Mouse (Mus musculus): ENCODE measurements around the gene Ang6.
"Not testable (repeated sequence)": the region's sequence is repeated elsewhere in the genome, so short reads cannot be mapped to it uniquely, and the experiment has no call there.

The Ang6 gene

DNA sequence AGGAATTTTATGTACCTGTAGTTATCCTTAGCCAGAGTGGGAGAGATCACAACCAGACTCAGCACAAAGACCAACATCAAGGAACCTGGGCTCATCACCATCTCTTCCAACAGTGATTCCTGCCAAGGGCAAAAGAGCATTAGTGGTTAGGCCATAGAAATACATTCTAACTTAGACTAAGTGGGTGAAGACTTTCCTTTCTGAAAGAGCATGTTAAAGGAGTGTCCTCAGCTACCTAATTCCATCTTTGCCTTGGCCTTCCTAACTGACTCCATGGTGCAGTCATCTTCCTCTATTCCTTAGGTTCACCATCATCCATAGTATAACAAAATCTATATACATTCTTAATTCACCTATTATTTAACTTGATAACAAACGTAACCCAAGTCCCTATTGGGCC is at the start of gene Ang6:
Ang6 (minus strand) TSS at position 101 of the 400 bp plus-strand sequence.
- no peak for DNase-seq (ENCODE audit: low spot score)

DNA sequence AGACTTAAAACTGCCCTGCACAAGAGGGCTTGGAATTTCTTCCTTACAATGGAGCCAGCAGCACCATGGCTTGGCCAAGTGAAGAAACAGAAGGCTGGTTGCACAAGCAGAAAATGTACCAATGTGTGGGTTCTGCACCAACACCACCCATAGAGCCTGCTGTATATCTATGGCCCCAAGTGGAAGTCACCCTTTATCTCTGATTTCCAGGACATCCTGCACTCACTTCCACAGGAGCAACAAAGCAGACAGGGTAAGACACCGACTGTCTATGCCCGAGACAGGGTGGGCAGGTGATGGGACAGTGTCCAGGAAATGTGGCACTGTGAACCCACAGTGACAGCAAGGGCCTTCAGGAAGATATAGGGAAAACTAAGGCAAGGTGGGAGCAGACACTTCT is 44.5 kb upstream of the Ang6 start:
- not testable (repeated sequence) for DNase-seq (ENCODE audit: low spot score)

DNA sequence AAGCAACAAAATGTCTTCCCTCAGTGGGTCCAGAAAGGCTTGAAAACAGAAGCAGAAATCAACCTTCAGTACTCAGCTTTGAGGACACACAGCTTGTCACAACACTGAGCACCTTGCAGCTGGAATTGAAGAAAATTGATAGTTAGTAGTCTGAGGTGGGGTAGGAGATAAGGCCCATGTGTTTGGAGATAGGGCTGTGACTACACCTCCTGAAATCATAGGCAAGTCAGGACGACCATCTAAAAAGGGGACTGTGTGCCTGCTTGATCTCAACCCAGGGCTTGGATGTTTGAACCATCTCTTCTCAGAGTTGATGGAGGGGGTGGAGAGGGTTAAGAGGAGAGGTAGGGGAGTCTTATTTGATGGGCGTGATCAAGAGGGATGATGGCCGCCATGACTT is 29.8 kb upstream of the Ang6 start:
- not testable (repeated sequence) for DNase-seq (ENCODE audit: low spot score)

DNA sequence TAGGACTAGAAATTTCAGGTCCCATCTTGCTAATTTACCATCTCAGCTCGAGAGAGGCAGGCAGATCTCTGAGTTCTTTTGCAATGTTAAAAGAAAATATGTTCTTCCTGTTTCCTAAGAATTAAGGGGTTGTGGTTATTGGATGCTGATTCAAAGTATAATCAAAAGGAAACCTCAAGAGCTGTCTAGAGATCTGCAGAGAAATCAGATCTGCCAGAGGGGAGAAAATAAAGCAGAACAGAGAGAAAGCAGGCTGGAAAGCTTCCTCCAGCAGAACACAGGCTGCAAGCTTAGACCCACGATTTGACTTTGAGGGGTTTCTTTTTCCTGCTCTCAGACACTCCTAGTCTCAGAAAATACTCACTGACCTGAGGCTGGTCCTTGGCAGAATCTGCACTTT is 7.6 kb upstream of the Ang6 start:
- not testable (repeated sequence) for DNase-seq (ENCODE audit: low spot score)

DNA sequence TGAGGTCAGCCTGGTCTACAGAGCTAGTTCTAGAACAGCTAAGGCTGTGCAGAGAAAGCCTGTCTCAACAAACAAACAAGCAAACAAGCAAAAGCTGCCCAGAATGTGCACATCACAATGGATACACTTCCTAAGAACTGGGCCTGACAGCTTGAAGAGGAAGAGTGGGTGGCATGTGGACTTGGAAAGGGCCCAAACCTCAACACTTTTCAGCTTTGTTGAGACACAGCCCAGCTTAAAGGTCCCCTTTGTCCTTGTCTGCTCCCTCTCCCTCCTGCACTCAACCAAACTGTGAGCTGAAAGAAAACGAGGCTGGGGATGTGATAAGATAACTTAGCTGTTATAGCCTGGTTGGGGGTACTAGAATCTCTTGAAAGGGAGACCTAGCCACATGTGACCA is 6.0 kb upstream of the Ang6 start:
- DNase-seq (ENCODE audit: low spot score), result not testable (repeated sequence)

DNA sequence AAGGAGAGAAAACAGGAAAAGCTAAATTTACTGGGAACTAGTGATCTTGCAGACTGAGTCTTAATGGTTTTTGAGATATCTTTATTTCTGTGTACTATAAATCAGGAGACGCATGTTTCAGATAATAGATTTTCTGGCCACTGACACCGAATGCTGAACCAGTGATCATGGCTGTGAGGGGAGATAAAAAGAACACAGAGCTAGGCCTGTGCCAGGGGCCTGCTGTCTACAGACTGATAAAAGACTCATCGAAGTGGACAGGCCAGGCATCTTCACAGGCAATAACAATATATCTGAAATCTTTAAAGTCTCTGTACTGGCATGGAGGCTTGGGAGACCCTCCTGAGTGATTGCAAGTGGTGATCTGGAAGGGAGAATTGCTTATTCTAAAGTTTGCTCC is 469 bp downstream of the Ang6 start:
- DNase-seq (ENCODE audit: low spot score), result no peak

DNA sequence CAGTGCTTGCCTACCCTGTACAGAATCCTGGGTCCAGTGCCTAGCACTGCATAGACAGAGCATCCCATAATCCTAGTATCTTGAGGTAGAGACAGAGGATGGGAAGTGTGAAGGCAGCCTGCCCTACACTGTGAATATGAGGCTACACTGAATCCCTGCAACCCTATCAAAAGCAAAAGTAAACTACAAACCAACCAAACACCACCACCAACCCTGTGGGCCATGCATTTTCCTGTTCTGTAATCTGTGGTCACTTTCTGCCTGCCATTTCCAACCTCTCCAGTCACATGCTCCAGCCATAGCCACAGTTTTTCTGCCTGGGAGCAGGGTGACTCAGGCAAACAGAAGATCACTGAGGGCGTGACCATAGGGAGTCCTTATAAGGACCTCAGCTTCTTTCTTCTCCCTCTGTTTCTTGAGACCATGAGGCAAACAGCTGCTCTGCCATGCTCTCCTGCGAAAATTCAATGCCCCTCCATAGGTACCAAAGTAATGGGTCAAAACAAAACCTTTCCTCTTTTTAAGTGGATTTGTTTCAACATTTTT is 3.5 kb downstream of the Ang6 start:
- peak; percentile 2 for DNase-seq (ENCODE audit: low spot score)

DNA sequence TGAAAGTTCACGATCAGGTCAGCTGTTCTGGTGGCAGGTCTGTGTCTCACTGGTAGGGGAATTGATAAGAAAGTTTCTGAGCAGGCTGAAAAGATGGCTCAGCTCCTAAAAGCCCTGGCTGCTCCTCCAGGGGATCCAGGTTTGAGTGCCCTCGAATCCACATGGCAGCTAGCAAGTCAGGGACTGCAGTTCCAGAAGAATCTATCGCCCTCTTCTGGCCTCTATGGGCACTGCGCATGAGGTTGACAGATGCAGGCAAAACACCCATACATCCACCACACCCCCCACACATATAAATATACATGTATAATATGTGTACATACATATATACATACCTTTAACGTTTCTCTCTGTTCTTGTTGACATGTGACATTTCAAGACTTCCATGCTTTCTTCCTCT is 14.7 kb downstream of the Ang6 start:
- peak; percentile 52 for DNase-seq (ENCODE audit: low spot score)

DNA sequence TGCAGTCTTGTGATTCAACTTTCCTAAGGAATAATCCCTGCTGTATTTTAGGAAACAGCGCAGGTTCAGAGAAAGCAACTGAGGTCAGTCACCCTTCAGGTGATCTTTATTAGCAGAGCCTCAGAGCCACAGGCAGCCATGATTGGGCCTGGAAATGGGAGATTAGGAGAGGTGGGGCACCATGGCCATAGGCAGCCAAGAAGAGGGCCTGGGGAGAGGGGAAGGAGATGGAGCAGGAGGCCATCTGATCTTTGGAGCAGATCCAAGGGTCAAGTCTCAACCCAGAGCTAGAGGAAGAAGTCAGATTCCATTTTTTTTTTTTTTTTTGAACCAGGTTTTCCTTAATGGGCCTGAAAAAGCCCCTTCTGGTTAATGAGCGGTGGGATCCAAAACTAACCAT is 15.9 kb downstream of the Ang6 start:
- DNase-seq (ENCODE audit: low spot score), result no peak

DNA sequence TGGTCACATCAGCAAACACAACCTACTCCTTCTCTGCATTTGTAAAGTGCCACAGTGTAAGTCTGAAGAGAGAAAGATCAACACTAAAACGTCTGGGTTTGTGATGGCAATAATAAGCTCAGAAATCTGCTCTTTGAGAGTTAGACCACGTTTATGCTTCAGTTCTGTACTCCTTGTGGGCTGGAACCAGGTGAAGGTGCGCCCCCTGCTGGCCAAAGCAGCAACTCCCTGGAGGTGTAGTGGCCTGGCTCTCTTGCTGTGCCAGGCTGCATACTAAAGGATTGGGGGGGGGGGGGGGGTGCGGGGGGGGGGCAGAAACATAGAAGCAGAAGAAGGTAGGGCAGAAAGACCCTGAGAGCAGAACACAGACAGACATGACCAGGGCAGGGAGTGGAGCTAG is 18.2 kb downstream of the Ang6 start:
- DNase-seq (ENCODE audit: low spot score), result peak; percentile 39

DNA sequence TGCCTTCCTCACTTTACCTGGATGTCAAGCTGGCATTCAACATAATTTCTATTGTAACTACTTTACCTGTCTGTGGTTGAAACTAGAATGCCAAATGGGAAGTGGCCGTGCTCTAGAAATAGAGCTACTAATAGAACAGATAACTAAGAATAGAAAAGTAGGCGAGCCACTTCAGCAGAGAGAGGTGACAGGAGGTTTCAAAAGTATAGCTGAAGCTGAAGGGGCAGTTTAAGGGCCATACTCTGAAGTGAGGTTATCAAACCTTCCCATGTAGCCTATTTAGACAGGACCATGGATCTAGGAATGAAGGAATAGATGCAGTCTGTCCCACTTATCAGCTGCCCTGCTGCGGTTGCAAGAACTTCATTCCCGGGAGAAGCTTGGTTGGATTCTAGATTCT is 18.6 kb downstream of the Ang6 start:
- DNase-seq (ENCODE audit: low spot score), result no peak

DNA sequence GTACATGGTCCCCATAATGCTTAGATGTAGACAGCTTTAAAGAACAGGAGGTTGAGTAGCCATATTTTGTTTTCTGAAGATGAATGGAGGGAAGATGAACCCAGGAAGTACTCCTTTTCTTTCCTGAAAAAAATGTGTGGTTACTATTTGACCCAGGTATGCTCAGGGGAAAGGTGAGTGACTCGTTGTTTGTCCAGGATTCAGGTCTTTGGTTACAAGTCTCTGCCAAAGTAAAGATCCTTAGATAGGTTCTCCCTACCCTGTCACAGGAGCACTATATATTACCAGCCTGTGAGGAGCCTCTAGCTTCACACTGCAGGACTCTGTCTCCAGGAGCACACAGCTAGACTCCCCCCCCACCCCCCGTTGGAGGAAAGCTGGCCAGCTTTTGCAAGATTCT is 45.3 kb downstream of the Ang6 start, which contains the start of gene Ang5:
Ang5 (plus strand) TSS at position 301 of the 400 bp plus-strand sequence.
- DNase-seq (ENCODE audit: low spot score), result not testable (repeated sequence)

DNA sequence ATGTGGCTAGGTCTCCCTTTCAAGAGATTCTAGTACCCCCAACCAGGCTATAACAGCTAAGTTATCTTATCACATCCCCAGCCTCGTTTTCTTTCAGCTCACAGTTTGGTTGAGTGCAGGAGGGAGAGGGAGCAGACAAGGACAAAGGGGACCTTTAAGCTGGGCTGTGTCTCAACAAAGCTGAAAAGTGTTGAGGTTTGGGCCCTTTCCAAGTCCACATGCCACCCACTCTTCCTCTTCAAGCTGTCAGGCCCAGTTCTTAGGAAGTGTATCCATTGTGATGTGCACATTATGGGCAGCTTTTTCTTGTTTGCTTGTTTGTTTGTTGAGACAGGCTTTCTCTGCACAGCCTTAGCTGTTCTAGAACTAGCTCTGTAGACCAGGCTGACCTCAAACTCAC is 47.0 kb downstream of the Ang6 start:
- not testable (repeated sequence) for DNase-seq (ENCODE audit: low spot score)

DNA sequence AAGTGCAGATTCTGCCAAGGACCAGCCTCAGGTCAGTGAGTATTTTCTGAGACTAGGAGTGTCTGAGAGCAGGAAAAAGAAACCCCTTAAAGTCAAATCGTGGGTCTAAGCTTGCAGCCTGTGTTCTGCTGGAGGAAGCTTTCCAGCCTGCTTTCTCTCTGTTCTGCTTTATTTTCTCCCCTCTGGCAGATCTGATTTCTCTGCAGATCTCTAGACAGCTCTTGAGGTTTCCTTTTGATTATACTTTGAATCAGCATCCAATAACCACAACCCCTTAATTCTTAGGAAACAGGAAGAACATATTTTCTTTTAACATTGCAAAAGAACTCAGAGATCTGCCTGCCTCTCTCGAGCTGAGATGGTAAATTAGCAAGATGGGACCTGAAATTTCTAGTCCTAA is 48.7 kb downstream of the Ang6 start:
- DNase-seq (ENCODE audit: low spot score), result not testable (repeated sequence)
